ENCODE assay signal across 8 mouse cellular contexts in genomic region chr19:37697651-37698272, GRCm38 (mm10). TPM values are rescaled to one million over a fixed set of nuclear protein-coding genes. Genes with fewer than 3 reads are reported as not detected.
DNase-seq lines count a peak whose midpoint lies in the region; ATAC-seq and TF ChIP-seq lines count a peak whose summit lies in the region.

Gene Cyp26a1, plus strand, starts transcription at chr19:37697798.

- under 1% methylated on average over 51 of the region's 51 CpGs for WGBS in intestine, embryonic 16.5 days
- WGBS in midbrain, embryonic 16.5 days: under 1% methylated on average over 51 of the region's 51 CpGs

- no peaks in the 10 kb centered on the region; the same call in 1 of the 2 replicates for H3K4me1 ChIP-seq in cortical plate, adult 2 months (ENCODE audit: control insufficient read depth, insufficient read depth, low read length)
- H3K4me1 ChIP-seq in intestine, embryonic 16.5 days (ENCODE audit: control insufficient read depth, insufficient read depth, low read length): peaks cover 17% of the 10 kb centered on the region
- peaks cover 26% of the 10 kb centered on the region for H3K4me1 ChIP-seq in midbrain, embryonic 16.5 days (ENCODE audit: control insufficient read depth, insufficient read depth, low read length)

- no peaks in the 10 kb centered on the region for H3K36me3 ChIP-seq in intestine, embryonic 16.5 days (ENCODE audit: control insufficient read depth, insufficient read depth, low read length)
- H3K36me3 ChIP-seq in midbrain, embryonic 16.5 days (ENCODE audit: control insufficient read depth, insufficient read depth, low read length): no peaks in the 10 kb centered on the region

- H3K9ac ChIP-seq in intestine, embryonic 16.5 days (ENCODE audit: low read depth, low read length): 0 out of 2 replicates have a peak within 1 kb of the TSS, but pooled peaks have one; percentile 1
- 0 out of 2 replicates have a peak within 1 kb of the TSS, but pooled peaks have one; percentile 15 for H3K9ac ChIP-seq in midbrain, embryonic 16.5 days (ENCODE audit: low read depth, low read length)

- peak; percentile 60 for DNase-seq in embryo, embryonic 10.5 days (ENCODE audit: low spot score)
- DNase-seq in embryo, embryonic 10 days (ENCODE audit: low spot score): no peak
- no peak for DNase-seq in spleen, postnatal 14 days (ENCODE audit: low spot score in 2 of 2)
- DNase-seq in thymus, postnatal 36 days: no peak

- H3K4me2 ChIP-seq in intestine, embryonic 16.5 days (ENCODE audit: low read depth, low read length): peak within 1 kb of the TSS; percentile 63
- peak within 1 kb of the TSS; percentile 66 for H3K4me2 ChIP-seq in midbrain, embryonic 16.5 days (ENCODE audit: low read length)

- H3K9me3 ChIP-seq in intestine, embryonic 16.5 days (ENCODE audit: control insufficient read depth, low read length): no peaks in the 10 kb centered on the region
- H3K9me3 ChIP-seq in midbrain, embryonic 16.5 days (replicated peaks; ENCODE audit: control insufficient read depth, low read length, poor library complexity, severe bottlenecking): no peaks in the 10 kb centered on the region

- TF ChIP-seq POLR2A in cortical plate, adult 2 months (IDR thresholded peaks at IDR 0.05; ENCODE audit: extremely low read depth, insufficient read depth, low read length): no peak

- TF ChIP-seq CTCF in cortical plate, adult 2 months (IDR thresholded peaks at IDR 0.05; ENCODE audit: extremely low read depth, insufficient read depth, low read length): no peak

- H3K27me3 ChIP-seq in intestine, embryonic 16.5 days (replicated peaks; ENCODE audit: control insufficient read depth, insufficient read depth, low read length): peaks cover 92% of the 10 kb centered on the region
- H3K27me3 ChIP-seq in midbrain, embryonic 16.5 days (ENCODE audit: control insufficient read depth, insufficient read depth, low read depth, low read length): peaks cover 88% of the 10 kb centered on the region

- peak within 1 kb of the TSS; percentile 14; the same call in 1 of the 2 replicates for H3K4me3 ChIP-seq in cortical plate, adult 2 months (ENCODE audit: insufficient read depth, low read length)
- H3K4me3 ChIP-seq in intestine, embryonic 16.5 days (ENCODE audit: low read length): peak within 1 kb of the TSS; percentile 38
- peak within 1 kb of the TSS; percentile 34 for H3K4me3 ChIP-seq in midbrain, embryonic 16.5 days (ENCODE audit: low read depth, low read length)

- H3K27ac ChIP-seq in cortical plate, adult 2 months (ENCODE audit: insufficient read depth, low read length): no peak within 1 kb of the TSS
- no peak within 1 kb of the TSS for H3K27ac ChIP-seq in intestine, embryonic 16.5 days (ENCODE audit: low read length)
- H3K27ac ChIP-seq in midbrain, embryonic 16.5 days (ENCODE audit: low read length): no peak within 1 kb of the TSS

- no peak for ATAC-seq in intestine, embryonic 16.5 days
- 0 out of 2 replicates have a peak, but pooled peaks have one; percentile 41 for ATAC-seq in midbrain, embryonic 16.5 days
- ATAC-seq in megakaryocyte-erythroid progenitor cell, adult 5-6 weeks (replicated peaks; ENCODE audit: low FRiP score, low TSS enrichment, poor library complexity, severe bottlenecking): no peak

RNA-seq across cellular contexts. Expression of gene Cyp26a1, which starts in this region (rescaled TPM):
- polyA plus RNA-seq in cortical plate, adult 2 months (2012; rRNA removed): 0.08 and 0.17 TPM in 2 replicates
- polyA plus RNA-seq in intestine, embryonic 16.5 days (2015; fragmentation: Nextera tagmentation; extraction: Ambion mirVana): 0.45 and 0.82 TPM in 2 replicates
- polyA plus RNA-seq in midbrain, embryonic 16.5 days (2015; fragmentation: Nextera tagmentation; extraction: Ambion mirVana): 0.16 TPM in 1 of 2 replicates, not detected in the other
- total RNA-seq in megakaryocyte-erythroid progenitor cell, adult 5-6 weeks (2014; fragmentation: Nextera tagmentation): not detected in 2 replicates
- total RNA-seq in megakaryocyte-erythroid progenitor cell, adult 5-6 weeks (2017): not detected in 2 replicates

Comparison
In these comparisons a context has a peak if more than half of its experiments do, and no peak if none do; other contexts are left out.
1. Peak in ATAC-seq, H3K4me3 ChIP-seq, H3K9ac ChIP-seq and H3K4me2 ChIP-seq in midbrain, embryonic 16.5 days; RNA of the gene not detected or under 1 TPM.